Mouse (Mus musculus) kidney, embryonic 16.5 days (tissue): ENCODE measurements around the gene Pawr. TPM values are rescaled to one million over a fixed set of nuclear protein-coding genes. Genes with fewer than 3 reads are reported as not detected.

Source experiments
- ATAC-seq: fragments of 200-750 bp; cut with Nextera tagmentation; 2 replicates; pipeline ENCODE4 v1.8.0; 2017; ENCODE audit warnings: moderate TSS enrichment; ENCODE audit not compliant: low FRiP score, low TSS enrichment
- H3K27ac ChIP-seq: fragments of 300-500 bp; sonication (generic); 2 replicates; pipeline ENCODE4 v1.5.1; 2014; ENCODE audit warnings: low read length
- H3K27me3 ChIP-seq: fragments of 300-500 bp; sonication (generic); 2 replicates; pipeline ENCODE4 v1.6.1; 2014; ENCODE audit warnings: low read length, control low read depth, mixed read lengths; ENCODE audit not compliant: insufficient read depth
- H3K36me3 ChIP-seq: fragments of 300-500 bp; sonication (generic); 2 replicates; pipeline ENCODE4 v1.6.1; 2014; ENCODE audit warnings: low read length, control low read depth, mixed read lengths; ENCODE audit not compliant: insufficient read depth
- H3K4me1 ChIP-seq: fragments of 300-500 bp; sonication (generic); 2 replicates; pipeline ENCODE4 v1.6.1; 2014; ENCODE audit warnings: low read length, control low read depth, mixed read lengths; ENCODE audit not compliant: insufficient read depth
- H3K4me2 ChIP-seq: fragments of 300-500 bp; sonication (generic); replicated peaks from 2 replicates; pipeline ENCODE4 v1.6.1; 2014; ENCODE audit warnings: low read depth, low read length
- H3K4me3 ChIP-seq: fragments of 300-500 bp; sonication (generic); 2 replicates; pipeline ENCODE4 v1.5.1; 2014; ENCODE audit warnings: mild to moderate bottlenecking, low read length
- H3K9ac ChIP-seq: fragments of 300-500 bp; sonication (generic); replicated peaks from 2 replicates; pipeline ENCODE4 v1.6.1; 2014; ENCODE audit warnings: low read length
- H3K9me3 ChIP-seq: fragments of 300-500 bp; sonication (generic); 2 replicates; pipeline ENCODE4 v1.6.1; 2016; ENCODE audit warnings: low read length, control low read depth
- WGBS: fragments of 180-500 bp; shearing (Covaris S2); extraction: QIAGEN DNeasy Blood & Tissue Kit; methylation state at CpG from one replicate; pipeline ENCODE4 v1.1.7; 2014; 5-methylcytosine and 5-hydroxymethylcytosine counted together
- polyA plus RNA-seq: library from polyadenylated mRNA; unstranded; fragments of >200 nt; fragmentation: Nextera tagmentation; extraction: Ambion mirVana; gene quantifications from 2 replicates; pipeline ENCODE4 v1.2.1, GENCODE M21; 2015

Pawr gene
- polyA plus RNA-seq, 1 experiment from 2014 or later, result 13.4 TPM

DNA sequence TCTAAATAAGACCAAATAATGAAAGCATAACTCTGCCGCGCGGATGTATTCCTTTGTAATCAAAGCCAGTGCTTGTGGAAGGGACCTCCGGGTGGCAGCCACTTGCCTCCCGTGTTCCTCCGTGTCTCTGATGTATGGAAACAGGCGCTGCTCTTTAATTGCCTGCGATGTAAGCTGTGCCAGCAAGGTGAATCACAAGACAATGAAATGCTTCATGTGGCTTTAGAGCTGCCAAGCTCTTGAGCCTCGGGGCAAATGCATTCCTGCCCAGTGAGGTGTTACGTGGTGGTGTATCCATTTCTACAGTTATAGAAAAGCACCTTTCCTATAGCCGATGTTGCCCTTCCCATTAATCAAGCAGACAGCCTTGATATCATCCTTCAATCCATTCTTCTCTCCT, 24.1 kb upstream of the Pawr start:
- H3K4me2 ChIP-seq, result 0 out of 2 replicates have a peak overlapping the region, but pooled peaks have one; percentile 22
- peak; percentile 61; the same call in 1 of the 2 replicates for ATAC-seq
- H3K27ac ChIP-seq, result no peak overlapping the region
- 47% methylated on average over 11 of the region's 11 CpGs for WGBS
- H3K9me3 ChIP-seq, result peaks cover 4% of the 10 kb centered on the region; the same call in 1 of the 2 replicates
- no peak overlapping the region for H3K9ac ChIP-seq
- H3K27me3 ChIP-seq, result no peaks in the 10 kb centered on the region
- no peaks in the 10 kb centered on the region for H3K36me3 ChIP-seq
- H3K4me3 ChIP-seq, result no peak overlapping the region
- peaks cover 3% of the 10 kb centered on the region; the same call in 1 of the 2 replicates for H3K4me1 ChIP-seq

DNA sequence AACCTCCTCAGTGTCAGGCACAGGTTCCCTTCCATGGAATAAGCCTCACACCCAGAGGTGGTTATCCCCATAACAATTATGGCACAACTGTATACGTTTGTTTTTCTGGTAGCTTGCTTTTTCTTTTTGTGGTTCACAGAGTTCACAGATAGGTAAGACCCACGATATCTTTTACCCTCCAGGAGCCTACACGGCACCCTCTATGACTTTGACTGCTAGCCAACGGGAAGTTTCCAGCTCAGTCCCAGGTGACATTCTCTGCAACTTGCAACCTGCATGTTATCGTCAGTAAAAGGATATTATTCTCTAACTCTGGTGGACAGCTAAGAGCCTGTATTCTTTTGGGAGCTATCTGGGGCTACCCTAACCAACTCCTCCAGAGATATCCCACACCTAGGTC, 21.7 kb upstream of the Pawr start:
- Histone ChIP-seq H3K9ac (no peak overlapping the region), H3K27ac (no peak overlapping the region), H3K4me3 (no peak overlapping the region), H3K4me2 (no peak overlapping the region), H3K36me3 (no peaks in the 10 kb centered on the region), H3K9me3 (no peaks in the 10 kb centered on the region; the same call in 1 of the 2 replicates), H3K4me1 (peaks cover 3% of the 10 kb centered on the region; the same call in 1 of the 2 replicates), H3K27me3 (no peaks in the 10 kb centered on the region)
- no peak for ATAC-seq
- 84% methylated on average over 5 of the region's 5 CpGs for WGBS

DNA sequence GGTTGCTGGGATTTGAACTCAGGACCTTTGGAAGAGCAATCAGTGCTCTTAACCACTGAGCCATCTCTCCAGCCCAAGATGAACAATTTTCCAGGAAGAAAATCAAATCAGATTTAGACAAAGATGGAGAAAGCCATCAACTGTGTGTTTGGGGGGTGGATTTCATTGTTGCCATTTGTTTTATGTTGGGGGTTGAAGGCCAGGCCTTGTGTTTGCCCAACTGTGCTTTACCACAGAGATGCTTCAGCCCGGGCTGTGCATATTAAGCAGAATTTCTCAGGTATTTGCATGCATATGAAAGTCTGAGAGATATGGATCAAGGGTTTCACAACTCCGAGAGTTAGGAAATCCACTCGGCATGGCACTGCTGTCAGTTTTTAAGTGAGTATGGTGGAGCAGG, 20.5 kb upstream of the Pawr start:
- H3K4me2 ChIP-seq, result no peak overlapping the region
- no peak overlapping the region for H3K4me3 ChIP-seq
- H3K36me3 ChIP-seq, result no peaks in the 10 kb centered on the region
- H3K27me3 ChIP-seq, result no peaks in the 10 kb centered on the region
- H3K4me1 ChIP-seq, result peaks cover 3% of the 10 kb centered on the region; the same call in 1 of the 2 replicates
- no peak overlapping the region for H3K9ac ChIP-seq
- WGBS, result 84% methylated on average over 3 of the region's 3 CpGs
- no peaks in the 10 kb centered on the region for H3K9me3 ChIP-seq
- ATAC-seq, result no peak
- H3K27ac ChIP-seq, result no peak overlapping the region

DNA sequence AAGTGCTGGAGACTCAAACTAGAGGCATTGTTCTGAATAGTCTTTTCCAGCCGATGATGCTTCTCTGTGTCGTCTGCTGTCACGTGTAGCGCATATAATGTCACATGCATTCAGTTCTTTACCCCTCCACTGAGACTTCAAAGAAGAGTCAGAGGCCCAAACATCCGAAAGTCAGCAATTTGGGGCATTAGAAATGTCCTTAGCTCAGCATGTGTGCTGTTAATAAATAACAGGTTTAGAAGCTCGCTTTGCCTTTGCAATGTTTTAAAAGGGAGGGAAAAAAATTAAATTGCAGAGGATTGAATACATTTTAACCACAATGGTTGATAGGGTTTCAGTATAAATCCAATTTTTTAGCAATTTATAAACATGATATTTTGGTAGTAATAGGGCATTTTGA, 18.1 kb upstream of the Pawr start:
- WGBS, result 65% methylated on average over 6 of the region's 6 CpGs
- Histone ChIP-seq H3K4me1 (no peaks in the 10 kb centered on the region), H3K4me3 (no peak overlapping the region), H3K4me2 (no peak overlapping the region), H3K27me3 (no peaks in the 10 kb centered on the region), H3K27ac (no peak overlapping the region), H3K9ac (no peak overlapping the region), H3K9me3 (no peaks in the 10 kb centered on the region), H3K36me3 (no peaks in the 10 kb centered on the region)
- ATAC-seq, result no peak

DNA sequence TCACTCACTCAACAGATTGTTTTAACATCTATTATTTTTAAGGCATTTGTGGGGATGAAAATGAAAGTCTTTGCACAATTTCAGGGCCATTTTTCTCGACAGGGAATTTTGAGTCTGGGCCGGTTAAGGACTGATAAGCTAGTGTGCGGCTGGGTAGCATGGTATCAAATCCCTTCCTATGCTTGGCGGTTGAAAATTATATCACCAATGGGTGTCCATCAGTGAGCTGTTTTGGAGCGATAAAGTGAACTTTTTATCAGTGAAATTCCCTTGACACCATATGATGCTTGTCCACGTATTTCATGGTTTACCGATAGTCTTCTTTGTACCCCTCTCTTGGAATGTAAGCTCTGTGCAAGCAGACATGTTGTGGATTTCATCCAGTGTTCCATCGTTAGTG, 17.5 kb upstream of the Pawr start:
- Histone ChIP-seq H3K9me3 (no peaks in the 10 kb centered on the region), H3K27me3 (no peaks in the 10 kb centered on the region), H3K27ac (no peak overlapping the region), H3K4me2 (no peak overlapping the region), H3K4me3 (no peak overlapping the region), H3K36me3 (no peaks in the 10 kb centered on the region), H3K4me1 (no peaks in the 10 kb centered on the region), H3K9ac (no peak overlapping the region)
- ATAC-seq, result no peak
- 91% methylated on average over 8 of the region's 8 CpGs for WGBS

DNA sequence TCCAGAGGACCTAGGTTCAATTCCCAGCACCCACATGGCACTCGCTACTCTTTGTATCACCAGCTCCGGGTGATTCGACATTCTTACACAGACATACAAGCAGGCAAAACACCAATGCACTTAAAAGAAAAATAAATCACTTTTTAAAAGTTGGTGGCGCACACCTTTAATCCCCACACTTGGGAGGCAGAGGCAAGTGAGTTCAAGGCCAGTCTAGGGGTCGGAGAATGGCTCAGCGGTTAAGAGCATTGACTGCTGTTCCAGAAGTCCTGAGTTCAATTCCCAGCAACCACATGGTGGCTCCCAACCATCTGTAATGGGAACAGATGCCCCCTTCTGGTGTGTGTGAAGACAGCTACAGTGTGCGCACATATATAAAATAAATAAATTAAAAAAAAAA, 16.7 kb upstream of the Pawr start:
- no peak overlapping the region for H3K4me2 ChIP-seq

DNA sequence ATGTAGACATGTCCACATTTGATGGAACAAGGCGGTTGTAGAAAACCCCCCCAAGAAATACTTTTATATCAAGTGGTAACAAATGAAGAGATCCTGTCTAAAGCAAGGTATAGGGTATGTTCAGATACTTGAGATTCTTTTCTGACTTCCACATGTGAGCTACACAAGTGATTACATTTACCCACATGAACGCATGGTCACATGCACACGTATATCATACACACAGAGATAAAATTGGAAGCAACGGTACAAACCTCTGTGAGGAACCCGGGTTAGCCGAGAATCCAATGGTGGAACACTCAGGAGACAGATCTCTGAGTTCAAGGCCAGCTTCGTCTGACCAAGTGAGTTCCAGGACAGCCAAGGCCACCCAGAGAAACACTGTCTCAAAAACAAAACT, 3.6 kb upstream of the Pawr start:
- Histone ChIP-seq H3K4me2 (no peak overlapping the region), H3K27ac (no peak overlapping the region), H3K4me3 (no peak overlapping the region), H3K4me1 (0 out of 2 replicates have a peak, but pooled peaks cover 3% of the 10 kb centered on the region), H3K9ac (no peak overlapping the region), H3K27me3 (peaks cover 7% of the 10 kb centered on the region), H3K9me3 (no peaks in the 10 kb centered on the region; the same call in 1 of the 2 replicates), H3K36me3 (no peaks in the 10 kb centered on the region)
- WGBS, result 93% methylated on average over 7 of the region's 7 CpGs
- ATAC-seq, result no peak

More for the DNA sequence above, 16.7 kb upstream of the Pawr start:
- ATAC-seq, result no peak
- no peaks in the 10 kb centered on the region for H3K4me1 ChIP-seq
- WGBS, result 93% methylated on average over 7 of the region's 7 CpGs
- H3K9ac ChIP-seq, result no peak overlapping the region
- H3K9me3 ChIP-seq, result no peaks in the 10 kb centered on the region
- no peak overlapping the region for H3K4me3 ChIP-seq
- no peak overlapping the region for H3K27ac ChIP-seq
- no peaks in the 10 kb centered on the region for H3K27me3 ChIP-seq
- no peaks in the 10 kb centered on the region for H3K36me3 ChIP-seq

DNA sequence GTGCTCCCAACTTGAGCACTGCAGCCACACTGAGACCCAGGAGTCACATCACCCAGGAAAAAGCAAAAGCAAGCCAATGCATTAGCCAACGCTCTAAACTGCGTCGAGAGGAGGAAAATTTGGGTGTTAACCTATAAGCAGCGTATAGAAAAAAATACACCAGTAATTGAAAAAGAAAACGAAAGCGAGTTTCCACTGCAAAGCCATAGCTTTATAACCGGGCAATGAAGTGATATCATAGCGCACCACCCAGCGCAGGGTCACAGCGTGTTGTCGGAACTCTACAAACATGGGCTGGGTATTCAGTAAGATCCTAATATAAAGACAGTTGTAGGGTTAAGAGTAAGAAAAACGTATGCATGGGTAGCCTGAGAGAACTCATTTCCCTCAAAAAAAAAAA, 2.9 kb upstream of the Pawr start:
- Histone ChIP-seq H3K27me3 (peaks cover 7% of the 10 kb centered on the region), H3K9me3 (no peaks in the 10 kb centered on the region; the same call in 1 of the 2 replicates), H3K4me3 (no peak overlapping the region), H3K36me3 (no peaks in the 10 kb centered on the region), H3K4me2 (no peak overlapping the region), H3K9ac (no peak overlapping the region), H3K4me1 (peaks cover 7% of the 10 kb centered on the region), H3K27ac (no peak overlapping the region)
- ATAC-seq, result no peak
- WGBS, result 89% methylated on average over 12 of the region's 12 CpGs

DNA sequence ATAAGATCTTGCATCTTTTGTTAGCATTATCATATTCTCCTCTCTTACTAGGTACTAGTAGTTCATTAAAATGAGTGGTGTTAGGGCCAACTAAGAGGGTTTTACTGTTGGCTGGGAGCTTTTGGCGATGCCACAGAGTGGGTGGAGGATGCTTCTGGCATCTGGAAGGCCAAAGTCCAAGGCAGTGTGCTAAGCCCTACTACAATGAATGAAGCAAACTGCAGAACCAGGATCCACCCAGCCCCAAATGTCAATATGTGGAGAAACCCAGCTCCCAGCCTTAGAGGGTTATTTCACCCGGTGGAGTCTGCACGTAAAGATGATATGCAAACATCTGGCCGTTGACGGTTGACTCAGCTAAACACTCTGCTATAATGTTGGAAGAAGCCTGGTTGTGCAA, 2.1 kb upstream of the Pawr start:
- Histone ChIP-seq H3K27me3 (peaks cover 7% of the 10 kb centered on the region), H3K4me3 (no peak overlapping the region), H3K27ac (no peak overlapping the region), H3K9me3 (no peaks in the 10 kb centered on the region), H3K36me3 (no peaks in the 10 kb centered on the region), H3K4me1 (peaks cover 12% of the 10 kb centered on the region), H3K4me2 (no peak overlapping the region), H3K9ac (no peak overlapping the region)
- 82% methylated on average over 5 of the region's 5 CpGs for WGBS
- ATAC-seq, result no peak

DNA sequence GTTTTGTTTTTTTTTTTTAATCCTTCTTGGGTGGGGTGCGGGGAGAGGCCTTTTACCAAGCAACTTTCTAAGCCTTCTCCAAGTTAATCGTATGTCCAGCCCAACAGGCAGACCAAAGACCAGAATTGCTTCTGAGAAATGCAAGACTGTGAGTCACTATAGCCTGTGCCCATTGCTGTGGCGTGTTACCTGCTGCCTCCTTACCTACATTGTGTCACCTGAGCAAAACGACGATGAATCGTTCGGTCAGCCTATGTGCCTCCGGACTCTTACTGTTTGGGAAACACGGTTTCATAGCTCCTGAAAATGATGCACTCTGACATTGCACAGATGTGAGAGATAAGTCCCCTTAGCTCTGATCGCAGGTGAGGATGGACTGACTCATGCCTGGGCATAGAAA, 957 bp upstream of the Pawr start:
- peaks cover 17% of the 10 kb centered on the region for H3K4me1 ChIP-seq
- H3K27me3 ChIP-seq, result peaks cover 7% of the 10 kb centered on the region
- H3K36me3 ChIP-seq, result no peaks in the 10 kb centered on the region
- no peak for ATAC-seq
- no peak overlapping the region for H3K27ac ChIP-seq
- H3K9ac ChIP-seq, result peak overlapping the region; percentile 94; the same call in 1 of the 2 replicates
- peak overlapping the region; percentile 70 for H3K4me2 ChIP-seq
- no peaks in the 10 kb centered on the region for H3K9me3 ChIP-seq
- H3K4me3 ChIP-seq, result peak overlapping the region; percentile 93
- 10% methylated on average over 10 of the region's 10 CpGs for WGBS
